Mouse (Mus musculus) lung, postnatal 10 days (tissue): Measurements from ENCODE around the gene Srgap1.

ENCODE experiments used
- DNase-seq: peaks from one replicate; pipeline ENCODE4 v3.0.0; 2021

The Srgap1 gene

DNA sequence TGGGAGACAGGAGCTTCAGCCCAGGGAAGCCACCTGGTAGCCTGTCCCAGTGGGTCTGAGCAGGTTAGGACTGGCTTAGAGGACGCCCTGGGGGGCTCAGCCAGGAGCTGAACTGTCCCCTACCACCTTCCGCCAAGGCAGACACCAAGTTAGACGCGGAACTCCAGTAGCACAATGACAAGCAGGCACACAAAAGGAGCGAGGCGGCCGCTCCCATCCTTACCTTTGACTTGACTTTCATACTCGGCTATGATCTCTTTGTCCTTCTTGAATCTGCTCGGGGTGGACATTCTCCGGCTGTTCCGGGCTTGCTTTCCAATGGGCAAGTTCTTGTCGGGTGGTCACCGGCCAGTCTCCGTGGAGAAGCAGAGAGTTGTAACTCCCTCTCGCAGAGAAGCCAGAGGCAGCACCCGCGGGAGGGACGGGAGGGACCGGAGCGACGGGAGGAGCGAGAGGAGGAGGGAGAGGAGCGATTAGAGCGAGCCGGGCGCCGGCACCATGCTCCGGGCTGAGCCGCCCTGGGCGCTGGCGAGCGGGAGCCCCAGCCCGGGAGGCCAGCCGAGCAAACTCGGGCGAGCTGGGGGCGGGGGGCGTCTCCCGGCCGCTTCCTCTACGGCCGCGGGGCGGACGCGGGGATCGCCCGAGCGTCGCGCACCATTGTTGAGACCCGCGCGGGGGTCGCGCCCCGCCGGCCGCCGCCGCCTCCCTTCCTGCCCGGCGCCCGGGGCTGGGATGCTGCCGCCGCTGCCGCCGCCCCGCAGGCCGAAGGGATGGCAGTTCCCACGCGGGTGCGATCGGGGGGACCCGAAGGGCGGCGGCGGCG, at the start of gene Srgap1:
Srgap1 (minus strand) TSS at position 412 of the 823 bp plus-strand sequence.
- peak; percentile 75 for DNase-seq

GRCm38 (mm10) chr10:122096462-122096979, 49.4 kb upstream of the Srgap1 start:
- no peak for DNase-seq

DNA sequence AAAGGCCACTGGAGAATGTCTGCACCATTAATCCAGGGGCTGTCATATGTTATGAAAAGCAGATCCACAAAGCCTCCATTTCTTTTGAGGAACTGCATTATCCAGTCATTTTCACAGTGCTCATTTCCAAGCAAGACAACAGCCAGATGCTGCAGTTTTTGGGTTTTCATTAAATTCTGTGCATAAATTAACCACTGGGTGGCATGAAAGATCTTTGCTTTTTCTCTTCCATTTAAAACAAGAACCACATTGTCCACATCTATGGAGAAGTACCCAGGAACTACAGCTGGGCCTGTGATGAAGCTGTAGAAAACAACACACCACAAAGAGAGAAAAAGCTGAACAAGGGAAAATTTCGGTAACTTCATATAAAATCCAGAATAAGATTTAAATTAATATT, 43.4 kb upstream of the Srgap1 start:
- DNase-seq, result no peak

DNA sequence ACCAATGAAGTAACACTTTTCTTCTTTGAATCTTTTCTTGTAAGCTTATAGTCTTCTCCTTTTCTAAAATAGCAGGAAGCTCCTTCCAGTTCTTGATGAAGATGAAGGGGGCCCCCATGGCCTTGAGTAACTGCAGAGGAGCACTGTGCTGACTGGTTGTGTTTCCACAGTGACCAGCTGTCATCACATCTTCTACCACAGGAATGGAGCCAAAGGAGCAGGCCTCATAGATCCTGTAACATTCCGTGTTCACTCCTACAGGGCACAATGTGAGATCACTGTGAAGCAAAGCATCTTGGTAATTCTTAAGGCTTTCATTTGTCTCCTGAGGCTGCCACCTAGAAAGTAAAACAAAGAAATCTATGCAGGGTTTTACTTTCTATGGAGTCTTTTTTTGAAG, 34.2 kb upstream of the Srgap1 start:
- no peak for DNase-seq

GRCm38 (mm10) chr10:122069153-122069552, 22.0 kb upstream of the Srgap1 start:
- no peak for DNase-seq

GRCm38 (mm10) chr10:122055826-122056225, 8.7 kb upstream of the Srgap1 start:
- no peak for DNase-seq

GRCm38 (mm10) chr10:122054535-122054934, 7.4 kb upstream of the Srgap1 start:
- peak; percentile 59 for DNase-seq

DNA sequence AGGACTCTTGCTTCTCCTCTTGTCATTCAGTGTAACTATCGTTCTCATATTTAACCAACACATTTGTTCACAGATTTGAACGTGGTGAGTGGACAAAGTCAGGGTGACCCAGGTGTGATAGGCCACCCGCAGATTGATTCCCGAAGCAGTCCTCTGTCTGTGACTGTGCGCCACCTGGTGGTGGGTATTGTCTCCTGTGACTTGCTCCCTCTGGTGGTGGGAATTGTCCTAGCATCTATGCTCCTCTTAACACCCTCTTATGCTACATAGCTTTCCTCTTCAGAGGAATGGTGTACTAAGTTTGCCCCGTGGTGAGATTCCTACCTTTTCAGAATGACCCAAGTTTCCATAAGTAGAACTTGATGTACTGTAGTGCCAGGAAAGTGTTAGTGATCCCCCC, 4.7 kb upstream of the Srgap1 start:
- peak; percentile 88 for DNase-seq

GRCm38 (mm10) chr10:122047727-122048365, 731 bp upstream of the Srgap1 start:
- peak; percentile 93 for DNase-seq

DNA sequence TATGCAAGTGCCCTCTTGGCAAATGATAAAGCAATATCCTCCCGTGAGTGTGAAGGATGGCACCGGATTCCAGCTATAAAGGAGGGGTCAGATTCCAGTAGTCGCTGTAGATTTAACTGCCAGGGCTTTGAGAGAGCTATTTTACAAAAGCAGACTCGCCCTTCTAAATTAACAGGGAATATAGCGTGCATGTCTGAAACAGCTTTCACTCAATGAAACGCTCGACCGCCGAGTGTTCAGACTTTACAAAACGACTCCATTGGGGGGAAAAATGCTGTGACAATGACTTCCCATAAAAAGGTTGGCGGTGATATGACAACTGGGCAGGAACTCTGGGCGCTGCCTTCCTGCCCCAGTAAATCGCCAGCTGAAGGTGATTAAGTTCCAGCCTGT, 608 bp downstream of the Srgap1 start:
- no peak for DNase-seq

- no peak for DNase-seq
Measured at GRCm38 (mm10) chr10:122045946-122046345, 1.2 kb downstream of the Srgap1 start.

- no peak for DNase-seq
Measured at GRCm38 (mm10) chr10:122044926-122045325, 2.2 kb downstream of the Srgap1 start.

DNA sequence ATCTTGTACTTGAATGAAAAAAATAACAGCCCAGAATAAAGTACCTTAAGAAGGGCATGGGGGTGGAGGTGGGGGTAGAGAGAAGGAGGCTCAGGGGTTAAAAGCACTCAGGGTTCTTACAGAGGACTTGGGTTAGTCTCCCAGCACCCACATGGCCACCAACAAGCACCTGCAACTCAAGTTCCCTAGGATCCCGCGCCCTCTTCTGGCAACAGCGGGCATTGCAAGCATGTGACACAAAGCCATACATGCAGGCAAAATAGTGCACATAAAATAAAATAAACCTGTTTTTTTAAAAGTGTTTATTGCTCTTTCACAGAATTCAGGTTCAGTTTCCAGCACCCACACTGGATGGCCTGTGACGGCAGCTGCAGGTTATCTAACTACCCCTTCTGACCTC, 6.7 kb downstream of the Srgap1 start:
- no peak for DNase-seq

DNA sequence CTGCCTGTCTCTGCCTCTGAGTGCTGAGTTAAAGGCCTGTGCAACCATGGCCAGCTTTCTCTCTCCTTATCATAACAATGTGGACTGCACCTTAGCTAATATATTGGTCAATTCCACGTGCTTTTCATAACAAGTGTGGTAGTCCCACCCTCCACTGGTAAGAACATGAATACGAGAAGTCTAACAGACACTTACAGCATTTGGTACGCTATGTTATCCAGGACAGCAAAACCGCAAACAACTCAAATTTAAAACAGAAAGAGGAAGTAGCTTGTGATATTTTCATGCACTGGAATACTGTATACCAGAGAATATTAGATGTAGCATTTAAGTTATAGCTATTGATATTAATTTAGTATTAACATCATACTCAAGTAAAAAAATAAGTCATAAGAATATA, 7.5 kb downstream of the Srgap1 start:
- no peak for DNase-seq

DNA sequence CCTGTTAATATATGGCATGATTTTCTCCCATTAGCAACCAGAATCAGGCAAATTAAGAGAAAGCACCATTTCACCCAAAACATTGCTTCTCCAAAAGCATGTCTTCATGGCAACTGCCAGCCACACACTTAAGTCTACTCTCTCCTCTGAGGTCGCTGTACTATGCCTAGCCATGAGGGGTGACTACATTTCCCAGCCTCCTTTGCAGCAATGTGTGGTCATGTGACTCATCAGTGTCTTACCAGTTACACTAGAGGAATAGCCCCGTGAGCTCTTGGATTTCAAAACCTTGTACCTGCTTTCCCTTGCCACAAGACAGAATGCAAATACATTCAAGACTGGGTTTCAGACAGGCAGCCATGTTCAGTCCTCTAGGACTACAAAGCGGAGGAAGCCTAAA, 8.6 kb downstream of the Srgap1 start:
- peak; percentile 40 for DNase-seq

DNA sequence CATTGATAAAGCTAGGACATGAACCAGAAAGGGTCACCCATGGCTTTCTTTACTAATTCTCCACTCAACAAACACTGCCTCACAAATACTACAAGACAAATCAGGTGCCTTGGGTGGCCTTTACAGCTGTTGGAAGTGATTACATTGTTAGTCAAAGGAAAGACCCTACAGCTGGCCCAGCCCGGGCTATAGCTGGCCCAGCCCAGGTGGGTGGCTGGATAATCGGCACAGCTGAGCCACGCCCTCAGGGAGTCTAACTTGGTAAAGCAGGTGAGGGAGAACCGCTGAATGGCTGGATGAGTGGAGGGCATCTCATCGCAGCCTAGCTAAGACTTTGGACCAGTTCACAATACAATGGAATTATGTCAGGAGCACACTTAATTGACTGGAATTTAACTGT, 13.8 kb downstream of the Srgap1 start:
- no peak for DNase-seq

DNA sequence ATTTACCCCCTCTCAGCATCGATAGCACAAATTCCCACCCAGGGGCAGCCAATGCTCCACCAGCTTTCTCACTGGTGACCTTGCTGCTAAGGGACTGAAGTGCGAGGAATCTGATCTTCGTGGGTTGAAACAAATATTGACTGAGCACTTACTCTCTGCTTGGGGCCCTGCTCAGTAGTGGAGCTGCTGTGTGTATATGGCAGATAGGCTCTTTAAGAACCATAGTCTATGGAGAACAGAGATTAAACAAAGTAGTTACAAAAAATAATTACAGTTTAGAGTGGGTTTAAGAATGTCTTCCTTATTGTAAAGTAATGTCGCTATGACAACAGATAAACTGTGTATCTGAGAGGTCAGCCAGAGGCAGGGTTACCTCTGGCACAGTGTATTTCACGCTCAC, 16.7 kb downstream of the Srgap1 start:
- no peak for DNase-seq

DNA sequence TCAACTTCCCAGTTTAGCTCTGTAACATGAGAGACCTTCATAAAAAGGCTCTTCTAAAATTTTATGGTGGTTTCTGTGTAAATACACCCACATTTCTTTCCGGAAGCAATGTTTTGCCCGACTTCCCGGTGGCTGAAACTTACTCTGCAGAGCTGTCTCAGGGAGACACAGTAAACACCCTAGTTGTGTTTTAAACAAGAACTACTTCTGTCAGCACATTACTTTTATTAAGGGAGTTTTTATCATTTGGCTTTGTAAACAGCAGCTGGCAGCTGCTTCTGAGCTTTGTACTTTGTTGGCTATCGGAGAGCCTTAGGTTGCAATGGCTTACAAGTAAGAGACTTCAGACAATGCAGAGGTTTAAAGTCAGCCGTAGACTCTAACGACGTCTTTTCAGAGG, 17.4 kb downstream of the Srgap1 start:
- peak; percentile 38 for DNase-seq

DNA sequence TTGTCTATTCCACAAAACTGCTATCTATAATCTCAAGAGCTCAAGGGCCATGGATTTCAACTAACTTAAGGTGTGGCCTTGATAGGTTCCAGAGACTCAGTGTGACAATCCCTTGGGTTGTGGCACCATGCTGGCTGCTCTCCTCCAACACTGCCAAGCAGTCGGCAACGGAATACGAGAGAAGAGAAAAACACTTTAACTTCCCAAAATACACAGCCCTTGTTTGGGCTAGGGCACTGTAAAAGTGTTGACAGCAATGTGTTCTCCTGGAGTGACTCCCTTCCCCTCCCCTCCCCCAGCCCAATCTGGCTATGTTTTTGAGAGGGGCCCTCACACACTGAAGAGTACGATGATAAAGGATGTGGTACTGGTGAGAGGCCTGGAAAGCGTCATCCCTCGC, 21.9 kb downstream of the Srgap1 start:
- DNase-seq, result no peak

DNA sequence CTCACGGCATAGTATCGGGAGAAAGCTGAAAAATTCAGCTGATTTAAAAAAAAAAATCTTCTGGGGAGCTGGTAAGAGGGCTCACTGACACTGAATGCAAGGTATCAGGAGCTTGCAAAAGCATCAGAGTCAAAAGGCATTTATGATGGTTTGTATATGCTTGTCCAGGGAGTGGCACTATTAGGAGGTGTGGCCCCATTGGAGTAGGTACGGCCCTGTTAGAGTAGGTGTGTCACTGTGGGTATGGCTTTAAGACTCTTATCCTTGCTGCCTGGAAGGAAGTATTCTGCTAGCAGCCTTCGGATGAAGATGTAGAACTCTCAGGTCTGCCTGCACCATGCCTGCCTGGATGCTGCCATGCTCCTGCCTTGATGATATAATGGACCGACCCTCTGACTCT, 26.2 kb downstream of the Srgap1 start:
- DNase-seq, result no peak

- peak; percentile 59 for DNase-seq
Measured at GRCm38 (mm10) chr10:122020255-122020654, 26.9 kb downstream of the Srgap1 start.

- peak; percentile 91 for DNase-seq
Measured at GRCm38 (mm10) chr10:122018594-122019048, 28.5 kb downstream of the Srgap1 start.

DNA sequence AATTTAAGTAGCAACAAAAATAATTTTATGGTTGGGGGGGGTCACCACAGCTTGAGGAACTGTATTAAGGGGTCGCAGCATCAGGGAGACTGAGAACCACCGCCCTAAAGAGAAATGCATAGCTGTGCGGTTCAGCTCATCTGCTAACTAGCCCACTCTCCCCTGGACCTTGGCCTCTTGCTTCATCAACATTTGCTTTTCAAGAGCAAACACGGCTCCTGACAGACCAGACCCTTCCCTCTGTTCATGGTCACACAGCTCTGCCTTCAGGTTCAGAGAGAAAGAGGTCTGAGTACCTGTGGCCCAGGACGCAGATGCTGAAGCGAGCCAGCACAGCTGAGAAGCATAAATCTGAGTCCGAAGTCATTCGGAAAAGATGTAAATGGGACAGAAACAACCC, 29.4 kb downstream of the Srgap1 start:
- DNase-seq, result no peak

DNA sequence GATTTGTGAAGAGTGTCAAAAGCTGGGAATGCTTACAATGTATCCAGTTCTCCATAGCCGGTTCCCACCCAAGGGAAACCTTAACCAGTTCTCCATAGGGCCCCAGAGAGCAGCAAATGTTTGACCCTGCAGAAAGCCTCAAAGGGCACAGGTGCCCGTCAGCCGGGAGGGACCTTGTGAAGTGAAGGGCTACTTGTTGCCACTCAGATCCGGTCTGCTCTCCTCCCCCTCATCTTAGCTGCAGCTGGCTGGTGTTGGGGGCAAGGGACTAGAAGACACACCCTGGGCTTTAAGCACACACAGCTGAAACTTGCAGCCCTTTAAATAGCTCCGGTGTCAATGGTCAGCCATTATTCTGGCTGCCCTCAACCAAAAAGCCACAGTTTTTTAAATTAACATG, 30.1 kb downstream of the Srgap1 start:
- no peak for DNase-seq
